Mouse (Mus musculus): ENCODE results near the gene Rdh7. TPM values are rescaled to one million over a fixed set of nuclear protein-coding genes. Genes with fewer than 3 reads are reported as not detected.

Gene Rdh7
- polyA plus RNA-seq (2014; fragmentation: Illumina TruSeq; extraction: RNeasy Lipid Tissue Mini Kit (QIAGEN cat#74804); ENCODE audit: low read depth, low replicate concordance), result not detected

GRCm38 (mm10) chr10:127888605-127889004, at the start of gene Rdh7:
Rdh7 (minus strand) TSS chr10:127888817.

GRCm38 (mm10) chr10:127898218-127898617, 9.6 kb upstream of the Rdh7 start, which contains the start of gene Sdr9c7:
Sdr9c7 (plus strand) TSS chr10:127898518.

GRCm38 (mm10) chr10:127866232-127866631, 22.4 kb downstream of the Rdh7 start, which contains the start of gene Rdh16f2:
Rdh16f2 (plus strand) TSS chr10:127866474.

DNA sequence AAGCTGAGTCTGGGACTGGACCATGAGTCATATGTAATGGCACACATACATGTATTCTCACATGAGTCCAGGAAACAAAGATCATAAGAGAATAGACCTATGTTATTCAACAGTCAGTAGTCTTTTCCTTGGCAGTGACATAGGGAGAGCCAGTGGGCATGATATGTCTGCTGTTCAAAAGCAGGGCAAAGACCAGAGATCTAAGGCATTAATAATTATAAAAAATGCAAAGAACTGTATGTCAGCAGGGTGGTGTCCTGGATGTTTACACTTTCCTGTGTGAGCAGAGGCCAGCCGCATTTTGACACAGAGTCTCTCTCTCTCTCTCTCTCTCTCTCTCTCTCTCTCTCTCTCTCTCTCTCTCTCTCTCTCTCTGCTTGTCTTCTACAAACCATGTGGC, 39.0 kb downstream of the Rdh7 start, which contains the start of gene Rdh19:
Rdh19 (plus strand) TSS at position 301 of the 400 bp plus-strand sequence.

Other genes starting within 250 kb of the Rdh7 start
- 34.2 TPM for gene Stat6, start 245.8 kb downstream of the Rdh7 start, polyA plus RNA-seq (2014; fragmentation: Illumina TruSeq; extraction: RNeasy Lipid Tissue Mini Kit (QIAGEN cat#74804); ENCODE audit: low read depth, low replicate concordance)
- 10.6 TPM for gene Nemp1, start 221.9 kb downstream of the Rdh7 start, polyA plus RNA-seq (2014; fragmentation: Illumina TruSeq; extraction: RNeasy Lipid Tissue Mini Kit (QIAGEN cat#74804); ENCODE audit: low read depth, low replicate concordance)
- 0.35 TPM for gene Nab2, start 220.2 kb downstream of the Rdh7 start, polyA plus RNA-seq (2014; fragmentation: Illumina TruSeq; extraction: RNeasy Lipid Tissue Mini Kit (QIAGEN cat#74804); ENCODE audit: low read depth, low replicate concordance)
- 74.7 TPM for gene Myo1a, start 183.6 kb downstream of the Rdh7 start, polyA plus RNA-seq (2014; fragmentation: Illumina TruSeq; extraction: RNeasy Lipid Tissue Mini Kit (QIAGEN cat#74804); ENCODE audit: low read depth, low replicate concordance)
- not detected for gene Tac2, start 164.3 kb downstream of the Rdh7 start, polyA plus RNA-seq (2014; fragmentation: Illumina TruSeq; extraction: RNeasy Lipid Tissue Mini Kit (QIAGEN cat#74804); ENCODE audit: low read depth, low replicate concordance)
- gene Zbtb39, start 149.3 kb downstream of the Rdh7 start, polyA plus RNA-seq (2014; fragmentation: Illumina TruSeq; extraction: RNeasy Lipid Tissue Mini Kit (QIAGEN cat#74804); ENCODE audit: low read depth, low replicate concordance), result 4.1 TPM
- 0.09 TPM for gene Gpr182, start 137.1 kb downstream of the Rdh7 start, polyA plus RNA-seq (2014; fragmentation: Illumina TruSeq; extraction: RNeasy Lipid Tissue Mini Kit (QIAGEN cat#74804); ENCODE audit: low read depth, low replicate concordance)
- 1.2 TPM for gene Rdh1, start 129.1 kb downstream of the Rdh7 start, polyA plus RNA-seq (2014; fragmentation: Illumina TruSeq; extraction: RNeasy Lipid Tissue Mini Kit (QIAGEN cat#74804); ENCODE audit: low read depth, low replicate concordance)
- not detected for gene Rdh16f1, start 129.0 kb downstream of the Rdh7 start, polyA plus RNA-seq (2014; fragmentation: Illumina TruSeq; extraction: RNeasy Lipid Tissue Mini Kit (QIAGEN cat#74804); ENCODE audit: low read depth, low replicate concordance)
- gene Rdh9, start 112.4 kb downstream of the Rdh7 start, polyA plus RNA-seq (2014; fragmentation: Illumina TruSeq; extraction: RNeasy Lipid Tissue Mini Kit (QIAGEN cat#74804); ENCODE audit: low read depth, low replicate concordance), result 27.8 TPM
- 77.2 TPM for gene Rdh16, start 87.7 kb downstream of the Rdh7 start, polyA plus RNA-seq (2014; fragmentation: Illumina TruSeq; extraction: RNeasy Lipid Tissue Mini Kit (QIAGEN cat#74804); ENCODE audit: low read depth, low replicate concordance)
- gene Rdh19, start 38.9 kb downstream of the Rdh7 start, polyA plus RNA-seq (2014; fragmentation: Illumina TruSeq; extraction: RNeasy Lipid Tissue Mini Kit (QIAGEN cat#74804); ENCODE audit: low read depth, low replicate concordance), result 1.1 TPM
- gene Rdh16f2, start 22.3 kb downstream of the Rdh7 start, polyA plus RNA-seq (2014; fragmentation: Illumina TruSeq; extraction: RNeasy Lipid Tissue Mini Kit (QIAGEN cat#74804); ENCODE audit: low read depth, low replicate concordance), result 0.47 TPM
- not detected for gene Sdr9c7, start 9.7 kb upstream of the Rdh7 start, polyA plus RNA-seq (2014; fragmentation: Illumina TruSeq; extraction: RNeasy Lipid Tissue Mini Kit (QIAGEN cat#74804); ENCODE audit: low read depth, low replicate concordance)
- not detected for gene Hsd17b6, start 118.8 kb upstream of the Rdh7 start, polyA plus RNA-seq (2014; fragmentation: Illumina TruSeq; extraction: RNeasy Lipid Tissue Mini Kit (QIAGEN cat#74804); ENCODE audit: low read depth, low replicate concordance)
- 31.4 TPM for gene Prim1, start 126.4 kb upstream of the Rdh7 start, polyA plus RNA-seq (2014; fragmentation: Illumina TruSeq; extraction: RNeasy Lipid Tissue Mini Kit (QIAGEN cat#74804); ENCODE audit: low read depth, low replicate concordance)
- 1,156 TPM for gene Naca, start 146.8 kb upstream of the Rdh7 start, polyA plus RNA-seq (2014; fragmentation: Illumina TruSeq; extraction: RNeasy Lipid Tissue Mini Kit (QIAGEN cat#74804); ENCODE audit: low read depth, low replicate concordance)
- gene Ptges3, start 170.1 kb upstream of the Rdh7 start, polyA plus RNA-seq (2014; fragmentation: Illumina TruSeq; extraction: RNeasy Lipid Tissue Mini Kit (QIAGEN cat#74804); ENCODE audit: low read depth, low replicate concordance), result 298 TPM
- 826 TPM for gene Atp5b, start 194.5 kb upstream of the Rdh7 start, polyA plus RNA-seq (2014; fragmentation: Illumina TruSeq; extraction: RNeasy Lipid Tissue Mini Kit (QIAGEN cat#74804); ENCODE audit: low read depth, low replicate concordance)
- 27.2 TPM for gene Baz2a, start 202.8 kb upstream of the Rdh7 start, polyA plus RNA-seq (2014; fragmentation: Illumina TruSeq; extraction: RNeasy Lipid Tissue Mini Kit (QIAGEN cat#74804); ENCODE audit: low read depth, low replicate concordance)

All from sigmoid colon, adult 10 weeks (tissue).